Mouse (Mus musculus): ENCODE measurements at regions not wholly inside any gene's neighbourhood (a gene's known extent, or its start where the extent isn't known, plus 50 kb on each side); places are given as distances from the start of the nearest gene placed in this dataset.

GRCm38 (mm10) chr11:90136307-90136706, 51.2 kb upstream of the Gm45716 start:
- DNase-seq, result no peak
